Comparison of ENCODE assay signal across 8 mouse cellular contexts in genomic region chr6:113282101-113282802, GRCm38 (mm10). TPM values are rescaled to one million over a fixed set of nuclear protein-coding genes. Genes with fewer than 3 reads are reported as not detected.
DNase-seq lines count a peak whose midpoint lies in the region; ATAC-seq and TF ChIP-seq lines count a peak whose summit lies in the region.

Gene Cpne9, plus strand, starts transcription at chr6:113282307.

- peak within 1 kb of the TSS; percentile 38; the same call in 1 of the 2 replicates for H3K4me2 ChIP-seq in heart, embryonic 15.5 days
- peak within 1 kb of the TSS; percentile 61 for H3K4me2 ChIP-seq in midbrain, embryonic 14.5 days (ENCODE audit: low read length)

- H3K4me1 ChIP-seq in thymus, adult 2 months (replicated peaks; ENCODE audit: control insufficient read depth, insufficient read depth, low read length): no peaks in the 10 kb centered on the region
- peaks cover 6% of the 10 kb centered on the region for H3K4me1 ChIP-seq in heart, embryonic 15.5 days (replicated peaks)
- peaks cover 10% of the 10 kb centered on the region; the same call in 1 of the 2 replicates for H3K4me1 ChIP-seq in midbrain, embryonic 14.5 days (ENCODE audit: control insufficient read depth, insufficient read depth, low read length)

- no peak for TF ChIP-seq POLR2A in thymus, adult 2 months (IDR thresholded peaks at IDR 0.05; ENCODE audit: control insufficient read depth, extremely low read depth, insufficient read depth, low read length, poor library complexity)

- TF ChIP-seq CTCF in thymus, adult 2 months (IDR thresholded peaks at IDR 0.05; ENCODE audit: borderline replicate concordance, control insufficient read depth, extremely low read depth, insufficient read depth, low read length, poor library complexity): 0 out of 2 replicates have a peak, but pooled peaks have one; percentile 16
- peak; percentile 23 for TF ChIP-seq CTCF in layer of hippocampus, adult 2 months (conservative IDR thresholded peaks at IDR 0.05)

- H3K9ac ChIP-seq in heart, embryonic 15.5 days: no peak within 1 kb of the TSS
- H3K9ac ChIP-seq in midbrain, embryonic 14.5 days (replicated peaks; ENCODE audit: low read length): peak within 1 kb of the TSS; percentile 46

- no peak for ATAC-seq in heart, embryonic 15.5 days (replicated peaks; ENCODE audit: insufficient number of reproducible peaks, insufficient read depth, low FRiP score, low read depth)
- peak; percentile 34; the same call in 1 of the 2 replicates for ATAC-seq in midbrain, embryonic 14.5 days (ENCODE audit: low FRiP score, low TSS enrichment)

- no peak within 1 kb of the TSS for H3K4me3 ChIP-seq in thymus, adult 2 months (ENCODE audit: control insufficient read depth, insufficient read depth, low read length)
- peak within 1 kb of the TSS; percentile 11; the same call in 1 of the 2 replicates for H3K4me3 ChIP-seq in heart, embryonic 15.5 days
- peak within 1 kb of the TSS; percentile 46 for H3K4me3 ChIP-seq in layer of hippocampus, adult 2 months
- peak within 1 kb of the TSS; percentile 34 for H3K4me3 ChIP-seq in midbrain, embryonic 14.5 days (replicated peaks; ENCODE audit: low read depth, low read length)

- 11% methylated on average over 37 of the region's 37 CpGs for WGBS in thymus, adult 2 months
- 3% methylated on average over 37 of the region's 37 CpGs for WGBS in heart, embryonic 15.5 days
- whole genome bisulfite sequencing in midbrain, embryonic 14.5 days: under 1% methylated on average over 37 of the region's 37 CpGs

- no peak for DNase-seq in thymus, adult 2 months
- DNase-seq in thymus, postnatal 25 days: no peak
- peak; percentile 72 to 75 for DNase-seq in cerebellum, postnatal 14 days
- no peak for DNase-seq in layer of hippocampus, adult 2 months (ENCODE audit: low spot score in 2 of 2)
- peak; percentile 61 for DNase-seq in midbrain, embryonic 14.5 days
- peak; percentile 32 for DNase-seq in yolk sac, embryonic 10.5 days (ENCODE audit: low spot score)
- no peak for DNase-seq in T-cell, adult 2 months (ENCODE audit: low spot score)

- H3K36me3 ChIP-seq in thymus, adult 2 months (ENCODE audit: control insufficient read depth, insufficient read depth, low read length): peaks cover 3% of the 10 kb centered on the region; the same call in 1 of the 2 replicates
- H3K36me3 ChIP-seq in heart, embryonic 15.5 days: peaks cover 2% of the 10 kb centered on the region; the same call in 1 of the 2 replicates
- H3K36me3 ChIP-seq in midbrain, embryonic 14.5 days (ENCODE audit: control insufficient read depth, insufficient read depth, low read length): peaks cover 25% of the 10 kb centered on the region; the same call in 1 of the 2 replicates

- H3K27ac ChIP-seq in thymus, adult 2 months (ENCODE audit: control insufficient read depth, insufficient read depth, low read length): no peak within 1 kb of the TSS
- H3K27ac ChIP-seq in heart, embryonic 15.5 days: no peak within 1 kb of the TSS
- no peak within 1 kb of the TSS for H3K27ac ChIP-seq in layer of hippocampus, adult 2 months
- H3K27ac ChIP-seq in midbrain, embryonic 14.5 days (replicated peaks; ENCODE audit: low read depth, low read length): no peak within 1 kb of the TSS

- H3K27me3 ChIP-seq in thymus, adult 2 months (ENCODE audit: control insufficient read depth, insufficient read depth, low read length): no peaks in the 10 kb centered on the region; the same call in 1 of the 2 replicates
- H3K27me3 ChIP-seq in heart, embryonic 15.5 days: peaks cover 39% of the 10 kb centered on the region
- H3K27me3 ChIP-seq in midbrain, embryonic 14.5 days (ENCODE audit: control insufficient read depth, insufficient read depth, low read length): peaks cover 31% of the 10 kb centered on the region

- no peaks in the 10 kb centered on the region for H3K9me3 ChIP-seq in heart, embryonic 15.5 days (replicated peaks)
- no peaks in the 10 kb centered on the region for H3K9me3 ChIP-seq in midbrain, embryonic 14.5 days (ENCODE audit: control insufficient read depth, low read length)

RNA-seq across cellular contexts. Expression of gene Cpne9, which starts in this region (rescaled TPM):
- 0.65 and 1.5 TPM in 2 replicates for polyA plus RNA-seq in thymus, adult 2 months (2012; rRNA removed)
- 0.25 TPM in 1 of 2 replicates, not detected in the other for polyA plus RNA-seq in heart, embryonic 15.5 days (2015; fragmentation: Nextera tagmentation; extraction: Ambion mirVana)
- 10 to 100 TPM; 24.0 to 24.7 TPM for total RNA-seq in layer of hippocampus, adult 2 months (2021)
- 4.7 and 5.5 TPM in 2 replicates for polyA plus RNA-seq in midbrain, embryonic 14.5 days (2014; fragmentation: Nextera tagmentation; extraction: Ambion mirVana)

Comparison
In these comparisons a context has a peak if more than half of its experiments do, and no peak if none do; other contexts are left out.
1. DNase-seq: peak in cerebellum, postnatal 14 days (2 of 2), midbrain, embryonic 14.5 days (single experiment) and yolk sac, embryonic 10.5 days (single experiment); none in thymus, adult 2 months (single experiment), thymus, postnatal 25 days (single experiment), layer of hippocampus, adult 2 months (0 of 2) and T-cell, adult 2 months (single experiment).